Mouse (Mus musculus): ENCODE data around the gene Slc10a7. TPM values are rescaled to one million over a fixed set of nuclear protein-coding genes. Genes with fewer than 3 reads are reported as not detected.

The Slc10a7 gene
- polyA plus RNA-seq, 1 experiment from 2014 or later, result 9.0 TPM

DNA sequence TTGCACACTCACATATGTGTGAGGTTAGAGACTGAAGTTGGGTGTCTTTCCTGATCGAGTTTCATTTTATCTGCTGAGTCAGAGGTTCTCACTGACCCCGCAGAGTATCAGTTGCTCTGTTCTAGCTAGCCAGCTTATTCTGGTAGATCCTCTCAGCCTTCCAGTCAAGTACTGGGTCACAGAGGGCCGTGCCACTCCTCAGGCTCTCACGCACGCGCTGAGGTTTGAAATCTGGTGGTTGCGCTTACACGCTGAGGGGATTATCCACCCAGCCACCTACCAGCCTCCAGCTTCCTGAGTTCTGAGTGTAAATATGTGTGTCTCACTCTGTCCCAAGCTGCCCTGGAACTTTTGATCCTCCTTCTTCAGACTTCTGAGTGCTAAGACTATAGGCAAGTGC lies 59.0 kb downstream of the Slc10a7 start:
- H3K4me1 ChIP-seq (ENCODE audit: control insufficient read depth in 2 of 2, insufficient read depth in 2 of 2, low read length in 2 of 2), result no peaks in the 10 kb centered on the region
- no peak overlapping the region for H3K4me2 ChIP-seq (ENCODE audit: low read length)
- WGBS, result 61% methylated on average over 8 of the region's 8 CpGs
- H3K36me3 ChIP-seq (ENCODE audit: control insufficient read depth, insufficient read depth, low read length), result 0 out of 2 replicates have a peak, but pooled peaks cover 3% of the 10 kb centered on the region
- no peaks in the 10 kb centered on the region for H3K27me3 ChIP-seq (ENCODE audit: control insufficient read depth, insufficient read depth, low read length)
- H3K9me3 ChIP-seq (ENCODE audit: control insufficient read depth, low read length), result no peaks in the 10 kb centered on the region
- no peak overlapping the region for H3K9ac ChIP-seq (ENCODE audit: low read length)
- no peak overlapping the region for H3K4me3 ChIP-seq (ENCODE audit: control insufficient read depth in 1 of 2, insufficient read depth in 1 of 2, low read depth in 1 of 2, low read length in 2 of 2)
- ATAC-seq (ENCODE audit: insufficient number of reproducible peaks, insufficient read depth, low FRiP score, low read depth), result no peak
- H3K27ac ChIP-seq (replicated peaks in 1 of 2; ENCODE audit: control insufficient read depth in 1 of 2, insufficient read depth in 1 of 2, low read depth in 2 of 2, low read length in 2 of 2), result no peak overlapping the region

DNA sequence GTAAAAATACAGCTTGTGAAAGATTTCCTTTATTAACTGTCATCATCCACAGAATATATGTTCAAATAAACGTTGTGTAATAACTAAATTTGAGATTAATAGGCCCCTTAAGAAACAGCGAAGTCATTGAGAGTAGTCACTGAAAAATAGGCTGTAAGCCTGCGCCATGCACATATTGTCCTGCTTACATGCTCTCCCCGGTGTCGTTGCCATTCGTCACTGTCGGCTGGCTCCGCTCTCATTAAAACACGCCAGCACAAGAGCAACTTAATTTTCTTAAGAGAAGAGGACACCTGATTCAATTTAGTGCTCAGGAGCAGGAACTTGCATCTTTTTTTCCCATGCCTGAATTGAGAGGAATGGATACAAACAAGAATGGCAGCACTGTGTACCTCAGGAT lies 62.4 kb downstream of the Slc10a7 start:
- Histone ChIP-seq H3K4me3 (ENCODE audit: control insufficient read depth in 1 of 2, insufficient read depth in 1 of 2, low read depth in 1 of 2, low read length in 2 of 2) (no peak overlapping the region), H3K9me3 (ENCODE audit: control insufficient read depth, low read length) (no peaks in the 10 kb centered on the region), H3K9ac (ENCODE audit: low read length) (no peak overlapping the region), H3K27me3 (ENCODE audit: control insufficient read depth, insufficient read depth, low read length) (no peaks in the 10 kb centered on the region), H3K27ac (replicated peaks in 1 of 2; ENCODE audit: control insufficient read depth in 1 of 2, insufficient read depth in 1 of 2, low read depth in 2 of 2, low read length in 2 of 2) (no peak overlapping the region), H3K4me2 (ENCODE audit: low read length) (no peak overlapping the region), H3K4me1 (ENCODE audit: control insufficient read depth in 2 of 2, insufficient read depth in 2 of 2, low read length in 2 of 2) (no peaks in the 10 kb centered on the region), H3K36me3 (ENCODE audit: control insufficient read depth, insufficient read depth, low read length) (no peaks in the 10 kb centered on the region)
- no peak for ATAC-seq (ENCODE audit: insufficient number of reproducible peaks, insufficient read depth, low FRiP score, low read depth)
- WGBS, result 85% methylated on average over 9 of the region's 9 CpGs

DNA sequence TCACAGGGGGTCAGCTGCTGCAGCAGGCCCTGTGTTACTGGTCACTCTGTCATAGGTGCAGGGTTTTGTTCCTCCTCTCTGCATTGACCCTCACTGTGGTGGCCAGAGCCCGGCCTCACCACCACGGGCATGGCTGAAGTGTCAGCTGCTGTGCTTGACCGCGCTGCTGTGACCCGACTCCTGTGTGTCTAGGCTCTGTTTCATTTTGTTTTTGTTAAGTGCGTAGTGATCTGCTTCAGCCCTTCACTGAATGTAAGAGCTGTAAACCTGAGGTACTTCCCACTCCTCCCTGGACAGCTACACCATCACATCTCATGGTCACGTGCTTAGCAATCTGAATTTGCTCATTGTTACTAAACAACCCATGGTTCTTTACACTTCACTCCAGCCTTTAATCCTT lies 65.1 kb downstream of the Slc10a7 start:
- ATAC-seq (ENCODE audit: insufficient number of reproducible peaks, insufficient read depth, low FRiP score, low read depth), result no peak
- WGBS, result 90% methylated on average over 7 of the region's 7 CpGs
- Histone ChIP-seq H3K4me3 (ENCODE audit: control insufficient read depth in 1 of 2, insufficient read depth in 1 of 2, low read depth in 1 of 2, low read length in 2 of 2) (no peak overlapping the region), H3K27ac (replicated peaks in 1 of 2; ENCODE audit: control insufficient read depth in 1 of 2, insufficient read depth in 1 of 2, low read depth in 2 of 2, low read length in 2 of 2) (no peak overlapping the region), H3K4me1 (ENCODE audit: control insufficient read depth in 2 of 2, insufficient read depth in 2 of 2, low read length in 2 of 2) (no peaks in the 10 kb centered on the region), H3K27me3 (ENCODE audit: control insufficient read depth, insufficient read depth, low read length) (no peaks in the 10 kb centered on the region), H3K4me2 (ENCODE audit: low read length) (no peak overlapping the region), H3K9me3 (ENCODE audit: control insufficient read depth, low read length) (no peaks in the 10 kb centered on the region), H3K36me3 (ENCODE audit: control insufficient read depth, insufficient read depth, low read length) (no peaks in the 10 kb centered on the region), H3K9ac (ENCODE audit: low read length) (no peak overlapping the region)

DNA sequence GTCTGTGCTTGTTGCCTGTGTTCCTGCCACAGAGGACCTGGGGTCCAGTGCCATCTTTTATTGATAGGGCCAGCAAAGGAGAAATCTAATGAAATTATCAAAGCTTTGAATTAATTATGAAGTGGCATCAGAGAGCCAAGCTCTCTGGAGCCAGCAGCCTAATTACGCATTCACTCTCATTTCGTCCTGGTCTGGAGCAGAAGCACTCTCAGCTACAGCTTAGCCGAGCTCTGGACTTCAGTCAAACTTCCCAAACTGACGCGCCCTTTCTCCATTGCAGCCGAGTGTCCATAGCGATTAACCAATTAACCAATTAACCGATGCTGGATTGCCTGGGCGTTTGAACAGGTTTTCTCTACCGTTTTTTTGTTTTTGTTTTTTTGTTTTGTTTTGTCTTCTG lies 68.4 kb downstream of the Slc10a7 start:
- Histone ChIP-seq H3K36me3 (ENCODE audit: control insufficient read depth, insufficient read depth, low read length) (no peaks in the 10 kb centered on the region), H3K4me3 (ENCODE audit: control insufficient read depth in 1 of 2, insufficient read depth in 1 of 2, low read depth in 1 of 2, low read length in 2 of 2) (no peak overlapping the region), H3K9me3 (ENCODE audit: control insufficient read depth, low read length) (no peaks in the 10 kb centered on the region), H3K27ac (replicated peaks in 1 of 2; ENCODE audit: control insufficient read depth in 1 of 2, insufficient read depth in 1 of 2, low read depth in 2 of 2, low read length in 2 of 2) (no peak overlapping the region), H3K9ac (ENCODE audit: low read length) (no peak overlapping the region), H3K27me3 (ENCODE audit: control insufficient read depth, insufficient read depth, low read length) (no peaks in the 10 kb centered on the region), H3K4me2 (ENCODE audit: low read length) (no peak overlapping the region), H3K4me1 (ENCODE audit: control insufficient read depth in 2 of 2, insufficient read depth in 2 of 2, low read length in 2 of 2) (no peaks in the 10 kb centered on the region)
- no peak for ATAC-seq (ENCODE audit: insufficient number of reproducible peaks, insufficient read depth, low FRiP score, low read depth)
- 78% methylated on average over 10 of the region's 10 CpGs for WGBS

DNA sequence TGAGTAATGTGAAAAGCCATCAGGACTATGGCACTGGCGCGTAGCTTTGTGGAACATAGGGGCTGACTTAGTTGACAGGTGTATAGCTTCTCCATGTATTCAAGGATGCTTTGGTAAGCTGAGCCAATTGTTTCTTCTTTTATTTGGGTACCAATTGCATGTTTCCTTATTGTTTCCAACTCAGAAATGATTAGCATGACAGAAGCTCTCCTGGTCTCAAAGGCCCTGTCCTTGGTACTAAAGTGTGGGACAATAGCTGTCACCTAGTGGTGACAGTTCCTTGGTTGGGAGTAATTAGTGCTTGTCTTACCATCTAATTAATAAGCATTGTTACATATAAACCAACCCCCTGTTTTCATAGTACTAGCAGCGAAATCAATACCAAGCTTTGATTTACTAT lies 68.9 kb downstream of the Slc10a7 start:
- H3K9ac ChIP-seq (ENCODE audit: low read length), result no peak overlapping the region

DNA sequence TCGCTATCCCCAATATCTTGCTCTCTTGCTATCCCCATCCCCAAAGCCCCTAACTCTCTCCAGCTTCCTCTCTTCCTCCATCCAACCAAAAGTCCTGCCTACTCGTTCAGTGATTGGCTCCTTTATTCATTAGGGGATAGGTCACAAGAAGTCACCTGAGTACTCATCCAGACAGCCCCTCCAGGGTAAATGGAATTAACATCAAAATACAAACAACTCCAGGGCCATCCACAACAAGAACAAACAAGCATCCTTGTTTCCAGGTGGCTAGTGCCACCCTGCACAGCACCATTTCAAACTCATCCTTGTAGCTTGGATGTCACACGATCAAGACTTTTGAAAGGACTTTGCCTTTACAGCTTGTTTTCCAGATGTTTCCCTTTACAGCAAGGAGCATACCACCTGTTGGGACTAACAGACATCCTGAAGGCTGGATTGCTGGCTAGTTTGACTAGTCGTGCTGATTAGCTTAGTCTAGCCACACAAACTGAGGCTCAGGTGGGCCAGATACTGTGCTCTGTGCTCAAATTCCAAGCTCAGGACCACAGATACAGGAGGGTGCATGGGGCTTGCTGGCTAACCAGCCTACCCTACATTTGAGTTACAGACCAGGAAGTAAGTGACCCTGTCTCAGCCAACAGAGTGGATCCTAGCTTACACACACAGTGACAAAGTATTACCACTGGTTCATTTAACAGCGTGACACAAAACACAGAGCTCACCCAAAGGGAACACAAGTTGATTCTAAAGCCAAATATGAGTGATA lies 75.0 kb downstream of the Slc10a7 start:
- Histone ChIP-seq H3K4me3 (ENCODE audit: control insufficient read depth in 1 of 2, insufficient read depth in 1 of 2, low read depth in 1 of 2, low read length in 2 of 2) (no peak overlapping the region), H3K4me2 (ENCODE audit: low read length) (no peak overlapping the region), H3K9me3 (ENCODE audit: control insufficient read depth, low read length) (no peaks in the 10 kb centered on the region), H3K4me1 (ENCODE audit: control insufficient read depth in 2 of 2, insufficient read depth in 2 of 2, low read length in 2 of 2) (peaks cover 4 to 16% of the 10 kb centered on the region in 2 experiments), H3K36me3 (ENCODE audit: control insufficient read depth, insufficient read depth, low read length) (no peaks in the 10 kb centered on the region), H3K27ac (replicated peaks in 1 of 2; ENCODE audit: control insufficient read depth in 1 of 2, insufficient read depth in 1 of 2, low read depth in 2 of 2, low read length in 2 of 2) (0 out of 4 replicates have a peak overlapping the region, but pooled peaks of 1 of the 2 experiments have one; percentile 45), H3K9ac (ENCODE audit: low read length) (no peak overlapping the region), H3K27me3 (ENCODE audit: control insufficient read depth, insufficient read depth, low read length) (no peaks in the 10 kb centered on the region)
- 79% methylated on average over 5 of the region's 5 CpGs for whole genome bisulfite sequencing
- ATAC-seq (ENCODE audit: insufficient number of reproducible peaks, insufficient read depth, low FRiP score, low read depth), result no peak

More for the DNA sequence above, 68.9 kb downstream of the Slc10a7 start:
- no peak overlapping the region for H3K4me3 ChIP-seq (ENCODE audit: control insufficient read depth in 1 of 2, insufficient read depth in 1 of 2, low read depth in 1 of 2, low read length in 2 of 2)
- no peaks in the 10 kb centered on the region for H3K4me1 ChIP-seq (ENCODE audit: control insufficient read depth in 2 of 2, insufficient read depth in 2 of 2, low read length in 2 of 2)
- H3K27ac ChIP-seq (replicated peaks in 1 of 2; ENCODE audit: control insufficient read depth in 1 of 2, insufficient read depth in 1 of 2, low read depth in 2 of 2, low read length in 2 of 2), result no peak overlapping the region
- no peaks in the 10 kb centered on the region for H3K27me3 ChIP-seq (ENCODE audit: control insufficient read depth, insufficient read depth, low read length)
- H3K9me3 ChIP-seq (ENCODE audit: control insufficient read depth, low read length), result no peaks in the 10 kb centered on the region
- no peak for ATAC-seq (ENCODE audit: insufficient number of reproducible peaks, insufficient read depth, low FRiP score, low read depth)
- WGBS, result 85% methylated on average over 3 of the region's 3 CpGs
- H3K4me2 ChIP-seq (ENCODE audit: low read length), result no peak overlapping the region
- no peaks in the 10 kb centered on the region for H3K36me3 ChIP-seq (ENCODE audit: control insufficient read depth, insufficient read depth, low read length)

DNA sequence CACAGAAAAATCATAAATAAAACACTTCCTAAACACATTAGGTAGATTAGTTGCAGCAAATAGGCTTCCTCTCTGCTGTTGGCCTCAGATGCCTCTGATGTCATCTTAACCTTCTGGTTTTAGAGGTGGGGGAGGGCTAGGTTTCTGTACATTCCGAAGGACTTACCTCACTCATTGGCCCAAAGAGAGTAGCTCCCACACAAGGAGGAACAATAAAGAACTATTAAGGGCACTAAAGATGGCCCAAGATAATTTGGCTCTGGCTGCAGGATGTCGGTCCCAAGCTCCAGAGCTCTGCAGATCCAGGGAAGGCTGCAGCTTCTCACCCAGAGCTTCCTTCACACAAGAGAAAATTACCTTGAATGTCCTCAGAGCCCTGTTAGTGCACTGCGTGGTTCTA lies 75.7 kb downstream of the Slc10a7 start:
- Histone ChIP-seq H3K4me3 (ENCODE audit: control insufficient read depth in 1 of 2, insufficient read depth in 1 of 2, low read depth in 1 of 2, low read length in 2 of 2) (no peak overlapping the region), H3K27ac (replicated peaks in 1 of 2; ENCODE audit: control insufficient read depth in 1 of 2, insufficient read depth in 1 of 2, low read depth in 2 of 2, low read length in 2 of 2) (peak overlapping the region; percentile 39 to 45; a peak in 1 of 4 replicates), H3K9ac (ENCODE audit: low read length) (no peak overlapping the region; the same call in 1 of the 2 replicates), H3K4me1 (ENCODE audit: control insufficient read depth in 2 of 2, insufficient read depth in 2 of 2, low read length in 2 of 2) (peaks cover 4 to 16% of the 10 kb centered on the region in 2 experiments), H3K9me3 (ENCODE audit: control insufficient read depth, low read length) (no peaks in the 10 kb centered on the region), H3K4me2 (ENCODE audit: low read length) (no peak overlapping the region), H3K27me3 (ENCODE audit: control insufficient read depth, insufficient read depth, low read length) (no peaks in the 10 kb centered on the region), H3K36me3 (ENCODE audit: control insufficient read depth, insufficient read depth, low read length) (no peaks in the 10 kb centered on the region)
- ATAC-seq (ENCODE audit: insufficient number of reproducible peaks, insufficient read depth, low FRiP score, low read depth), result 0 out of 2 replicates have a peak, but pooled peaks have one; percentile 9
- WGBS, result 27% methylated on average over 3 of the region's 3 CpGs

DNA sequence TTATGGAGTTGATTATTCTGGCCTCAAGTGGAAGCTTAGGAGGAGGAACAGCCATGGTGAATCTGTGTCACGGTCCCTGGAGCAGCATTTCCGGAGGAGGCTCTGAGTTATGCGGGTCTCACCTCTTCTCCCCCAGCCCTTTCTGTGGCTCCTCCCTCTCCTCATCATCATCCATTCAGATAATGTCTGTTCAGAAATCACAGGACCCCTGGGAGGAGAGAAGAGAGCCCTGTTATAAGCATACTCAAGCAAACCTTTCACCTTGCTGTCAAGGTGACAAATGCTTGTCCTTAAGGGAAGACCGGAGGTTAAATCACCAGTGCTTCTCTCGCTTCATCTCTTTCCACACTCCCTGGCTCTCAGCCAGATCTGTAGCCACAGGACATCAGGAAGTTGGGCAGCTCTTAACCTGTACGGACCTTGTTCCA lies 86.3 kb downstream of the Slc10a7 start:
- WGBS, result 33% methylated on average over 6 of the region's 6 CpGs
- no peak overlapping the region for H3K4me2 ChIP-seq (ENCODE audit: low read length)
- no peaks in the 10 kb centered on the region for H3K9me3 ChIP-seq (ENCODE audit: control insufficient read depth, low read length)
- H3K27me3 ChIP-seq (ENCODE audit: control insufficient read depth, insufficient read depth, low read length), result no peaks in the 10 kb centered on the region
- no peak for ATAC-seq (ENCODE audit: insufficient number of reproducible peaks, insufficient read depth, low FRiP score, low read depth)
- no peaks in the 10 kb centered on the region for H3K36me3 ChIP-seq (ENCODE audit: control insufficient read depth, insufficient read depth, low read length)
- H3K4me1 ChIP-seq (ENCODE audit: control insufficient read depth in 2 of 2, insufficient read depth in 2 of 2, low read length in 2 of 2), result peaks cover 10 to 20% of the 10 kb centered on the region in 2 experiments
- H3K27ac ChIP-seq (replicated peaks in 1 of 2; ENCODE audit: control insufficient read depth in 1 of 2, insufficient read depth in 1 of 2, low read depth in 2 of 2, low read length in 2 of 2), result no peak overlapping the region
- no peak overlapping the region for H3K4me3 ChIP-seq (ENCODE audit: control insufficient read depth in 1 of 2, insufficient read depth in 1 of 2, low read depth in 1 of 2, low read length in 2 of 2)
- no peak overlapping the region for H3K9ac ChIP-seq (ENCODE audit: low read length)
